Mouse (Mus musculus) hindbrain, embryonic 15.5 days (tissue): ENCODE results near the gene Sbk2. TPM values are rescaled to one million over a fixed set of nuclear protein-coding genes. Genes with fewer than 3 reads are reported as not detected.
A peak's percentile ranks its signal among the peaks of the same experiment; 100 is the strongest.

Experiments
- ATAC-seq: fragments of 200-750 bp; cut with Nextera tagmentation; 2 replicates; pipeline ENCODE4 v1.8.0; 2017; ENCODE audit warnings: low read depth, moderate number of reproducible peaks, moderate TSS enrichment; ENCODE audit not compliant: low FRiP score
- H3K27ac ChIP-seq: fragments of 300-500 bp; sonication (generic); replicated peaks from 2 replicates; pipeline ENCODE4 v1.5.1; 2015; ENCODE audit warnings: mild to moderate bottlenecking, inconsistent platforms
- H3K27me3 ChIP-seq: fragments of 300-500 bp; sonication (generic); 2 replicates; pipeline ENCODE4 v1.6.1; 2015; ENCODE audit warnings: control low read depth, inconsistent platforms
- H3K36me3 ChIP-seq: fragments of 300-500 bp; sonication (generic); 2 replicates; pipeline ENCODE4 v1.6.1; 2015; ENCODE audit warnings: control low read depth, inconsistent platforms
- H3K4me1 ChIP-seq: fragments of 300-500 bp; sonication (generic); replicated peaks from 2 replicates; pipeline ENCODE4 v1.6.1; 2015; ENCODE audit warnings: control low read depth, inconsistent platforms
- H3K4me2 ChIP-seq: fragments of 300-500 bp; sonication (generic); 2 replicates; pipeline ENCODE4 v1.6.1; 2015; ENCODE audit warnings: moderate library complexity, mild to moderate bottlenecking, inconsistent platforms
- H3K4me3 ChIP-seq: fragments of 300-500 bp; sonication (generic); 2 replicates; pipeline ENCODE4 v1.5.1; 2015; ENCODE audit warnings: mild to moderate bottlenecking, inconsistent platforms
- H3K9ac ChIP-seq: fragments of 300-500 bp; sonication (generic); 2 replicates; pipeline ENCODE4 v1.6.1; 2015; ENCODE audit warnings: inconsistent platforms
- H3K9me3 ChIP-seq: fragments of 300-500 bp; sonication (generic); 2 replicates; pipeline ENCODE4 v1.6.1; 2016; ENCODE audit warnings: control low read depth, inconsistent platforms
- WGBS: fragments of 180-500 bp; shearing (Covaris S2); methylation state at CpG from one replicate; pipeline ENCODE4 v1.1.7; 2015; 5-methylcytosine and 5-hydroxymethylcytosine counted together
- polyA plus RNA-seq: library from polyadenylated mRNA; unstranded; fragments of >200 nt; fragmentation: Nextera tagmentation; extraction: Ambion mirVana; gene quantifications from 2 replicates; pipeline ENCODE4 v1.2.1, GENCODE M21; 2015

The Sbk2 gene
- polyA plus RNA-seq, 1 experiment from 2014 or later, result 0.12 TPM

DNA sequence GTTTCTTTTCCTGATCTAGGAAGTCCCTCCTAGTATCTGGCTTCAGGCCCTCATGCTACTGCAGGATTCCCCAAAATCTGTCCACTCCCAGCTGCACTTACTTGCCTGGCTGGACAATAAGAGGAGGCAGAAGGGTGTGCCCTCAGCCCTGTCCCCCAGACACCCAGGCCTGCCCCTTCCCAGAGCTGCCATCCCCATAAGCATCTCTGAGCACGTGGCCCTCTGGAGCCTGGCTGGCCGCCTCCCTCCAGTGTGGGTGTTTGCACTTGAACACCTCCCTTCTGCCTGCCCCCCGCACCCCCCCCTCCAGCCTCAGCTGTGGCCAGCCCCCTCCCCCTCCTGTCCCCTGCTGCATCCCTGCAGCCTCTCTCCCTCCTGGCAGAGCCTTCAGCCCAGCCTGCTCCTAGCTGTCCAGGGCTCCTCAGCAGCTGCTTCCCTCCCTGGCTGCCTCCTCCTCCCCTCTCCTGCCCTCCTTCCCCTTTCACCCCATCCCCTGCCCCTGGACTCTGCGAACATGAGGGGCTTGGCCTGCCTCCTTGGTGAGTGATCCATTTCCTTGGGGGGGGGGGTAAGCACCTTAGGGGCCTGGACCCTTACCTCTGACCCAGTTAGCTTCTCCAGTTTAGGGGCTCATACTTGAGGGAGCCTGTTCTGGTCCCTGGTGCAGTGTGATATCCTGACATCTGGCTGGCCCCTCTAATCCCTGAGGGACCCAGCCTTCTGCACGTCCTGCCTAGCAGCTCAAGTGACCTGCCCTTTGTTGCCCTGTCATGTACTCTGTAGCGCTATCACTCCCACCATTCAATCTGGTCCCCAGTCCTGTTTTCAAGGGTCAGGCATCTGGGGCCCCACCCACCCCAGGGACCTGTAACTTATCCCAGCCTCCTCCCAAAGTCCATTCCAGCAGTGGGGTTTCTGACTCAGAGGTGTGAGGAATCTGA, 38.5 kb downstream of the Sbk2 start, which contains the start of gene Ssc5d:
Gene Ssc5d, plus strand, starts transcription at position 345 of the 941 bp plus-strand sequence.
- ATAC-seq, result no peak
- peaks cover 53% of the 10 kb centered on the region for H3K4me1 ChIP-seq
- 6% methylated on average over 6 of the region's 6 CpGs for WGBS

DNA sequence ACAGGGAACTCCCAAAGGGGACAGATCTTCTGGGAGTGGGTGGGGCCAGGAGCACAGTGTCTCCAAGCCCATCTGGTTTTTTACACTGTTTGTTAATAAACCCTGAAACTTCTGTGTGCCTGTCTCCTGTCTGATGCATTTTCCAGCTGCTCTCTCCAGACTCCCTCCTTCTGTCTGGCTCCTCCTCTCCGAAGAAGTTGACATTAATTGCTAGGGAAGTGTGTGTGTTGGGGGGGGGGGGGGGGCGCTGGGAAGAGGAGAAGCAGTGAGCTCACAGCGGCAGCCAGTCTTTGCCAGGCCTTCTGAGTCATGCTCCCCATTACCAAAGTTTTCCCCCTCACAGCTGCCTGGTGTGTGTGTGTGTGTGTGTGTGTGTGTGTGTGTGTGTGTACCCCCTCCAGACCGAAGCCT, 39.3 kb downstream of the Sbk2 start:
- H3K4me3 ChIP-seq, result no peak overlapping the region
- no peaks in the 10 kb centered on the region for H3K27me3 ChIP-seq
- no peaks in the 10 kb centered on the region for H3K9me3 ChIP-seq
- H3K36me3 ChIP-seq, result peaks cover 10% of the 10 kb centered on the region; the same call in 1 of the 2 replicates
- H3K4me2 ChIP-seq, result peak overlapping the region; percentile 96; the same call in 1 of the 2 replicates
- peak overlapping the region; percentile 55 for H3K27ac ChIP-seq
- H3K4me1 ChIP-seq, result peaks cover 53% of the 10 kb centered on the region
- 22% methylated on average over 3 of the region's 4 CpGs for WGBS
- H3K9ac ChIP-seq, result no peak overlapping the region
- no peak for ATAC-seq

More for the DNA sequence above, 38.5 kb downstream of the Sbk2 start, which contains the start of gene Ssc5d:
- H3K36me3 ChIP-seq, result peaks cover 2% of the 10 kb centered on the region; the same call in 1 of the 2 replicates
- no peak within 1 kb of the TSS for H3K4me3 ChIP-seq
- H3K9me3 ChIP-seq, result no peaks in the 10 kb centered on the region
- H3K27me3 ChIP-seq, result no peaks in the 10 kb centered on the region
- peak within 1 kb of the TSS; percentile 96 for H3K4me2 ChIP-seq
- H3K27ac ChIP-seq, result peak within 1 kb of the TSS; percentile 99
- H3K9ac ChIP-seq, result peak within 1 kb of the TSS; percentile 57

DNA sequence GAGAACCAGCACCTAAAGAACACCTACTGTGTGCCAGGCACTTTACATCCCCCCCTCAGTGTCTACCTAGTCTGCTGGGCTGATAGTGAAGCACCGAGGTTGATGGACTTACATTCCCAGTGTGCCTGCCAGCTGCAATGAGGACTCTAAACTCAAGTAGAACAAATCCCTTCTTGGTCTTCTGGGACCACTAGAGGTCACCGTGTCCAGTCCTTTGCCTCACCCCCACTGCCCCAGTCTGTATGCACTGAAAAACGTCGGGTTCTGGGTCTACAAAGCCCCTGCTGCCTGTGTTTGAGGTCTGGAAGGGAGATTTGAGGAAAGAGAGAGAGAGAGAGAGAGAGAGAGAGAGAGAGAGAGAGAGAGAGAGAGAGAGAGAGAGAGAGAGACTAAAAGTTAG, 39.7 kb downstream of the Sbk2 start:
- no peak for ATAC-seq
- H3K36me3 ChIP-seq, result peaks cover 14% of the 10 kb centered on the region; the same call in 1 of the 2 replicates
- peak overlapping the region; percentile 99 for H3K27ac ChIP-seq
- WGBS, result 4% methylated on average over 4 of the region's 4 CpGs
- H3K9ac ChIP-seq, result peak overlapping the region; percentile 57
- H3K27me3 ChIP-seq, result no peaks in the 10 kb centered on the region
- H3K4me3 ChIP-seq, result peak overlapping the region; percentile 42
- peak overlapping the region; percentile 96 for H3K4me2 ChIP-seq
- H3K4me1 ChIP-seq, result peaks cover 53% of the 10 kb centered on the region
- no peaks in the 10 kb centered on the region for H3K9me3 ChIP-seq

DNA sequence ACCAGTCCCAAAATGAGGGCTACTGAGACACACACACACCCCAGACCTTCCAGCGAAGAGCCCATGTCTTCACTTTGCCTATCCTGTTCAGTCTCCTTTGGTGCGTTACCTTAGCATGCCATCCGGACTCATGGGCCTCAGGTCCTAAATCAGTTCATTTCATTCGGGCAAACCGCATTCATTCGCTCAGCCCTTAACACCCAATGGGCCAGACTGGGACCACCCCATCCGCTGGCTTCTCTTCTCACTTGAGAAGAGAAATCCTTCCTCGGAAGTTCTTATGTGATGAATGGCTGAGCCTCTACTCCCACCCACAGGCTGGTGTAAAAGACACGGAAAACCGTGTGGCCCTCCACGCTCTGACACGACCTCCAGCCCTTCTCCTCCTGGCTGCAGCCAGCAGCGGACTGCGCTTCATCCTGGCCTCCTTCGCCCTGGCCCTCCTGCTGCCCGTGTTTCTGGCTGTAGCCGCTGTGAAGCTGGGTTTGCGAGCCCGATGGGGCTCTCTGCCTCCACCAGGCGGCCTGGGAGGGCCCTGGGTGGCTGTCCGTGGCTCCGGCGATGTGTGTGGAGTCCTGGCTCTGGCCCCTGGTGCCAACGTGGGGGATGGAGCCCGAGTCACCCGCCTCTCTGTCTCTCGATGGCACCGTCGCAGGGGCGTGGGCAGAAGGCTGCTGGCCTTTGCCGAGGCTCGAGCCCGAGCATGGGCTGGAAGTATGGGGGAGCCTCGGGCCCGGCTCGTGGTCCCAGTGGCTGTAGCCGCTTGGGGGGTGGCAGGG, 40.4 kb downstream of the Sbk2 start:
- 2% methylated on average over 37 of the region's 37 CpGs for WGBS
- Histone ChIP-seq H3K27ac (peak overlapping the region; percentile 99), H3K4me2 (peak overlapping the region; percentile 96), H3K4me1 (peaks cover 53% of the 10 kb centered on the region), H3K9me3 (no peaks in the 10 kb centered on the region), H3K4me3 (peak overlapping the region; percentile 42), H3K27me3 (no peaks in the 10 kb centered on the region), H3K9ac (peak overlapping the region; percentile 57), H3K36me3 (peaks cover 21% of the 10 kb centered on the region; the same call in 1 of the 2 replicates)
- ATAC-seq, result 0 out of 2 replicates have a peak, but pooled peaks have one; percentile 1

DNA sequence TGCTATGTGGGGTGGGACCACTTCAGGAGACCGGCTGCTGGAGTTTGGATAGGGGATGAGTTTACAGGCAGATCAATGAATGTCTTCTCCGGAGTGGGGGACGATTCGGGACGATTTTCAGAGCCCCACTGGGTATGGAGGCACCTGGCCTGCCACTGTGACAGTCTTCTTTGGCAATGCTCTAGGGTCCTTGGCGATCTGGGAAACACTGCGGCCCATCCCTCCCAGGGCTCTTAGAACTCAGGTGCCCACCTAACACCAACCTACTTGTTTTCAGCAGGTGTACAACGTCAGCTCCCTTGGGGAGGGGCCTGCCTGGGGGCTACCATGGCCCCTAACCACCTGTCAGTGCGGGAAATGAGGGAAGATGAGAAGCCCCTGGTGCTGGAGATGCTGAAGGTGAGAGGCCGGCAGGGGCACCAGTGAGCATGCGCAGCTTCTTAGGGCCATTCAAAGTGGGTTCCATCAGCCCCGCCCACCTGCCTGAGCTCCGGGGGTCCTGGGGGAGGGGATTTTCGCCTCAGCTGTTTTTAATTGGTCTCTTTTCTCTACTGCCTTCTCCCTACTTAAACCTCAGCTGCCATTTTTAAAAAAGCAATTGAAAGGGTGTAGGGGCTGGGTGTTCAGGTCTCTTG, 41.2 kb downstream of the Sbk2 start:
- Histone ChIP-seq H3K27ac (peak overlapping the region; percentile 99), H3K27me3 (no peaks in the 10 kb centered on the region), H3K9ac (peak overlapping the region; percentile 57), H3K4me1 (peaks cover 53% of the 10 kb centered on the region), H3K36me3 (peaks cover 23% of the 10 kb centered on the region; the same call in 1 of the 2 replicates), H3K4me2 (peak overlapping the region; percentile 96), H3K4me3 (peak overlapping the region; percentile 42), H3K9me3 (no peaks in the 10 kb centered on the region)
- WGBS, result under 1% methylated on average over 14 of the region's 14 CpGs
- peak; percentile 50 for ATAC-seq

DNA sequence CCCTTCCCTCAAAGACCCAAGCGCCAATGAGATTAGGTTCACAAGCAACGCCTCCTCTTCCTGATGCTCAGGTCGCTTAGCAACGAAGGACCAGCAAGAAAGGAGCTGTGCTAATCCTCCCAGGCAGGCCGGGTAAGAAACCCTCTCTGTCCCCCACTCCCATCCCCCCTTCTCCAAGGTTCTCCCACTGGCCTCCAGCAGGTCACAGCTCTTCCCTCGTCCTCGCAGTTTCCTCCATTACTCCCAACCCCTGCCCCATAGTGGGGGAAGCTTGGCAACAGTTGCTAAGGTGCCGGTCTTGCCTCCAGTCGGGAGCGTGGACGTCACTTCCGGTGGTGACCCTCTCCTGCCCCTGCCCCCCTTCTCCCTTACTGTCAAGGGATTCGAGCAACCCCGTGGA, 41.7 kb downstream of the Sbk2 start:
- Histone ChIP-seq H3K27ac (peak overlapping the region; percentile 99), H3K4me1 (peaks cover 53% of the 10 kb centered on the region), H3K4me3 (peak overlapping the region; percentile 42), H3K9me3 (no peaks in the 10 kb centered on the region), H3K4me2 (peak overlapping the region; percentile 96), H3K36me3 (peaks cover 23% of the 10 kb centered on the region; the same call in 1 of the 2 replicates), H3K9ac (peak overlapping the region; percentile 57), H3K27me3 (no peaks in the 10 kb centered on the region)
- ATAC-seq, result peak; percentile 84
- 0% methylated on average over 14 of the region's 14 CpGs for WGBS

DNA sequence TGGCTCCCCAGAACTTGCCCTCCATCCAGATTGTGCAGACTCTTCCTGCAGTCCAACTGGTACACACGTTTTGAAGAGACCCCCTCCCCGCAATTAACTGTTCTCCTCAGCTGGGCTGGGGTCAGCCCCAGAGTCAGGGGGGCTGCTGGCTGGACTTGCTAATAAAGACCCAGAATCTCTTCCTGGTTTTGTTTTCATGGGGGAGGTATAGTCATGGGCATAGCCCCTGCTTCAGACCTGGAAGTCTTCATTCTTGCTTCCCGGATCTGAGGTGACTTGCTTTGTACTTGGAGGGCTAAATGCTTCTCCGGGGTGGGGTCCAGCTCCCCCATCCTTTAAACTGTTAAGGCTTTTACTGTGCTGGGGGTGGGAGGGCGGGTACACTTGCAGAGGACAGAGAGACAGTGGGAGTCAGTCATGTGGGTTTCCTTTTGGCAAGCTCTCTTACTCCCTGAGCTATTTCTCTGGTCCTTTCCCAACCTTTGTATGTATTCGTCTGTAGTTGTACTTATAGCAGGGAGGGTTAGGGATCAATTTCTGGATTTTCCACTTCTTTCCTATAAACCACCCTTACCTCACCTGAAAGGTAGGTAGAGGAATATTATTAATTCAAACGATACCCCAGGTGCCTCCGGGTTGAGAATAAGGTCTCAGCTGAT, 42.3 kb downstream of the Sbk2 start, which contains the start of gene Nat14:
Gene Nat14, plus strand, starts transcription at position 205 of the 659 bp plus-strand sequence.
- Histone ChIP-seq H3K27me3 (no peaks in the 10 kb centered on the region), H3K9ac (peak within 1 kb of the TSS; percentile 57), H3K36me3 (peaks cover 23% of the 10 kb centered on the region; the same call in 1 of the 2 replicates), H3K4me3 (peak within 1 kb of the TSS; percentile 42), H3K4me1 (peaks cover 57% of the 10 kb centered on the region), H3K27ac (peak within 1 kb of the TSS; percentile 99), H3K4me2 (peak within 1 kb of the TSS; percentile 96), H3K9me3 (no peaks in the 10 kb centered on the region)
- WGBS, result 29% methylated on average over 8 of the region's 8 CpGs
- ATAC-seq, result 0 out of 2 replicates have a peak, but pooled peaks have one; percentile 2

GRCm38 (mm10) chr7:4920976-4921823, 43.0 kb downstream of the Sbk2 start:
- Histone ChIP-seq H3K9ac (peak overlapping the region; percentile 57; the same call in 1 of the 2 replicates), H3K4me3 (no peak overlapping the region), H3K4me1 (peaks cover 63% of the 10 kb centered on the region), H3K9me3 (no peaks in the 10 kb centered on the region), H3K27me3 (no peaks in the 10 kb centered on the region), H3K4me2 (peak overlapping the region; percentile 96), H3K27ac (peak overlapping the region; percentile 99), H3K36me3 (peaks cover 23% of the 10 kb centered on the region; the same call in 1 of the 2 replicates)
- 58% methylated on average over 23 of the region's 23 CpGs for WGBS
- ATAC-seq, result no peak

DNA sequence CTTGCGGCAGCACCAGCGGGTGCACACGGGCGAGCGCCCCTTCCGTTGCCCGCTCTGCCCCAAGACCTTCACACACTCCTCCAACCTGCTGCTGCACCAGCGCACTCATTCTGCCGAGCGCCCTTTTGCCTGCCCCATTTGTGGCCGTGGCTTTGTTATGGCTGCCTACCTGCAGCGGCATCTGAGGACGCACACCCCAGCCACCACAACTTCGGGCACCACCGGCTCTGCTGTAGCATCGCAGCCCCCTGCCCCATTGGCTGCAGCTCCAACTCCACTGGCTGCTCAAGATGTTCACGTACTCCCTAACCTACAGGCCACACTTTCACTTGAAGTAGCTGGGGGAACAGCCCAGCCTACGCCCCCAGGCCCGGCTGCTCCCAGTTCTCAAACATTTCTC, 43.7 kb downstream of the Sbk2 start:
- no peak overlapping the region for H3K4me3 ChIP-seq
- no peak overlapping the region for H3K4me2 ChIP-seq
- peaks cover 57% of the 10 kb centered on the region for H3K4me1 ChIP-seq
- H3K27ac ChIP-seq, result peak overlapping the region; percentile 12; the same call in 1 of the 2 replicates
- H3K9ac ChIP-seq, result no peak overlapping the region
- peaks cover 23% of the 10 kb centered on the region; the same call in 1 of the 2 replicates for H3K36me3 ChIP-seq
- no peaks in the 10 kb centered on the region for H3K27me3 ChIP-seq
- no peak for ATAC-seq
- no peaks in the 10 kb centered on the region for H3K9me3 ChIP-seq
- WGBS, result 93% methylated on average over 19 of the region's 19 CpGs

DNA sequence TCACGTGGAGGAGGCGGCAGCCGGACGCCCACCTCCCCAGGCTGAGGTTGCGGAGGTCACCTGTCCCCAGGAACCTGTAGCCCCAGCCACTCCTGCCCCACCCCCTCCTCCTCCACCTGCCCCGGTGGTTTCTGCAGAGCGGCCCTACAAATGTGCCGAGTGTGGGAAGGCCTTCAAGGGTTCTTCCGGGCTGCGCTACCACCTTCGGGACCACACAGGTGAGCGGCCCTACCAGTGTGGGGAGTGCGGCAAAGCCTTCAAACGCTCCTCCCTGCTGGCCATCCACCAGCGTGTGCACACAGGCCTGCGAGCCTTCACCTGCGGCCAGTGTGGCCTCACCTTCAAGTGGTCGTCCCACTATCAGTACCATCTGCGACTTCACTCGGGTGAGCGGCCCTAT, 44.2 kb downstream of the Sbk2 start:
- no peak overlapping the region for H3K4me2 ChIP-seq

More for the DNA sequence above, 44.2 kb downstream of the Sbk2 start:
- H3K9me3 ChIP-seq, result no peaks in the 10 kb centered on the region
- 0 out of 2 replicates have a peak overlapping the region, but pooled peaks have one; percentile 12 for H3K27ac ChIP-seq
- no peak overlapping the region for H3K4me3 ChIP-seq
- H3K9ac ChIP-seq, result no peak overlapping the region
- H3K4me1 ChIP-seq, result peaks cover 52% of the 10 kb centered on the region
- ATAC-seq, result no peak
- H3K27me3 ChIP-seq, result no peaks in the 10 kb centered on the region
- 92% methylated on average over 21 of the region's 21 CpGs for WGBS
- peaks cover 23% of the 10 kb centered on the region; the same call in 1 of the 2 replicates for H3K36me3 ChIP-seq
